Mouse (Mus musculus): ENCODE results near the gene Kank4. TPM values are rescaled to one million over a fixed set of nuclear protein-coding genes. Genes with fewer than 3 reads are reported as not detected.
"Not testable (repeated sequence)": the region's sequence is repeated elsewhere in the genome, so short reads cannot be mapped to it uniquely, and the experiment has no call there.

Kank4 gene
- total and polyA plus RNA-seq, 3 experiments: not detected

- DNase-seq (ENCODE audit: low read depth, low spot score): no peak
- H3K9ac ChIP-seq (ENCODE audit: control insufficient read depth, low read depth, low read length, poor library complexity, severe bottlenecking): no peak overlapping the region
- H3K79me2 ChIP-seq (ENCODE audit: control insufficient read depth, insufficient read depth, low read length, poor library complexity): no peaks in the 10 kb centered on the region
- no peak overlapping the region for H3K4me3 ChIP-seq (ENCODE audit: control insufficient read depth in 1 of 2, insufficient read depth in 1 of 2, low read depth in 2 of 2, low read length in 2 of 2)
- no peaks in the 10 kb centered on the region for H3K36me3 ChIP-seq (ENCODE audit: control insufficient read depth in 1 of 2, insufficient read depth in 2 of 2, low read length in 2 of 2)
- no peaks in the 10 kb centered on the region for H3K4me1 ChIP-seq (ENCODE audit: control insufficient read depth in 1 of 2, insufficient read depth in 2 of 2, low read length in 2 of 2)
- H3K27ac ChIP-seq (ENCODE audit: control insufficient read depth, low read depth, low read length): no peak overlapping the region
- no peaks in the 10 kb centered on the region for H3K27me3 ChIP-seq (ENCODE audit: control insufficient read depth in 1 of 2, insufficient read depth in 2 of 2, low read length in 2 of 2)
- TF ChIP-seq ZMIZ1 (IDR thresholded peaks at IDR 0.05; ENCODE audit: low read depth, low read length) (no peak), SIN3A (IDR thresholded peaks at IDR 0.05; ENCODE audit: low read length) (no peak), ZKSCAN1 (IDR thresholded peaks at IDR 0.05; ENCODE audit: low read depth, low read length) (no peak), ZC3H11A (IDR thresholded peaks at IDR 0.05; ENCODE audit: low read depth, low read length) (no peak), ETS1 (IDR thresholded peaks at IDR 0.05; ENCODE audit: low read depth, low read length) (no peak), ELF1 (IDR thresholded peaks at IDR 0.05; ENCODE audit: low read depth, low read length) (no peak)
- H3K9me3 ChIP-seq (replicated peaks; ENCODE audit: insufficient read depth, low read length): no peaks in the 10 kb centered on the region
Observed at GRCm38 (mm10) chr4:98853926-98854325, 36.6 kb upstream of the Kank4 start.

- not testable (repeated sequence) for H3K79me2 ChIP-seq (ENCODE audit: control insufficient read depth, insufficient read depth, low read length, poor library complexity); H3K9me3 ChIP-seq (replicated peaks; ENCODE audit: insufficient read depth, low read length); H3K9ac ChIP-seq (ENCODE audit: control insufficient read depth, low read depth, low read length, poor library complexity, severe bottlenecking)
Observed at GRCm38 (mm10) chr4:98850485-98850884, 33.1 kb upstream of the Kank4 start.

GRCm38 (mm10) chr4:98847120-98847885 lies 30.0 kb upstream of the Kank4 start:
- Histone ChIP-seq H3K36me3 (ENCODE audit: control insufficient read depth in 1 of 2, insufficient read depth in 2 of 2, low read length in 2 of 2) (no peaks in the 10 kb centered on the region), H3K4me3 (ENCODE audit: control insufficient read depth in 1 of 2, insufficient read depth in 1 of 2, low read depth in 2 of 2, low read length in 2 of 2) (no peak overlapping the region), H3K79me2 (ENCODE audit: control insufficient read depth, insufficient read depth, low read length, poor library complexity) (no peaks in the 10 kb centered on the region), H3K27ac (ENCODE audit: control insufficient read depth, low read depth, low read length) (no peak overlapping the region), H3K4me1 (ENCODE audit: control insufficient read depth in 1 of 2, insufficient read depth in 2 of 2, low read length in 2 of 2) (no peaks in the 10 kb centered on the region), H3K9ac (ENCODE audit: control insufficient read depth, low read depth, low read length, poor library complexity, severe bottlenecking) (no peak overlapping the region), H3K9me3 (replicated peaks; ENCODE audit: insufficient read depth, low read length) (no peaks in the 10 kb centered on the region), H3K27me3 (ENCODE audit: control insufficient read depth in 1 of 2, insufficient read depth in 2 of 2, low read length in 2 of 2) (no peaks in the 10 kb centered on the region)
- TF ChIP-seq ZNF384 (IDR thresholded peaks at IDR 0.05; ENCODE audit: low read depth, low read length) (no peak), POLR2A (IDR thresholded peaks at IDR 0.05; ENCODE audit: control insufficient read depth in 1 of 2, insufficient read depth in 1 of 2, low read depth in 1 of 2, low read length in 2 of 2, poor library complexity in 1 of 2) (no peak), POLR2AphosphoS2 (IDR thresholded peaks at IDR 0.05; ENCODE audit: low read length) (no peak), BHLHE40 (IDR thresholded peaks at IDR 0.05; ENCODE audit: borderline replicate concordance, low read depth, low read length) (no peak), ETS1 (IDR thresholded peaks at IDR 0.05; ENCODE audit: low read depth, low read length) (no peak), MAX (IDR thresholded peaks at IDR 0.05; ENCODE audit: low read length) (no peak), MXI1 (IDR thresholded peaks at IDR 0.05; ENCODE audit: low read depth, low read length) (no peak), E2F4 (IDR thresholded peaks at IDR 0.05; ENCODE audit: borderline replicate concordance, low read depth, low read length) (no peak), SIN3A (IDR thresholded peaks at IDR 0.05; ENCODE audit: low read length) (no peak), EP300 (IDR thresholded peaks at IDR 0.05; ENCODE audit: low read depth in 1 of 2, low read length in 2 of 2) (no peak), ELF1 (IDR thresholded peaks at IDR 0.05; ENCODE audit: low read depth, low read length) (no peak)
- no peak for DNase-seq (ENCODE audit: low read depth, low spot score)

More at GRCm38 (mm10) chr4:98850485-98850884, 33.1 kb upstream of the Kank4 start:
- not testable (repeated sequence) for H3K4me1 ChIP-seq (ENCODE audit: control insufficient read depth in 1 of 2, insufficient read depth in 2 of 2, low read length in 2 of 2); H3K27ac ChIP-seq (ENCODE audit: control insufficient read depth, low read depth, low read length); H3K36me3 ChIP-seq (ENCODE audit: control insufficient read depth in 1 of 2, insufficient read depth in 2 of 2, low read length in 2 of 2); H3K27me3 ChIP-seq (ENCODE audit: control insufficient read depth in 1 of 2, insufficient read depth in 2 of 2, low read length in 2 of 2); H3K4me3 ChIP-seq (ENCODE audit: control insufficient read depth in 1 of 2, insufficient read depth in 1 of 2, low read depth in 2 of 2, low read length in 2 of 2)
- DNase-seq (ENCODE audit: low read depth, low spot score): peak; percentile 70
